Mouse (Mus musculus) kidney, adult 18-20 months (tissue): Measurements from ENCODE around the gene Zp1.
A peak's percentile ranks its signal among the peaks of the same experiment; 100 is the strongest.

Experiments used
- DNase-seq: peaks from one replicate; pipeline ENCODE4 v3.0.0; 2021

Gene Zp1

GRCm38 (mm10) chr19:10871328-10871961 is 49.0 kb downstream of the Zp1 start:
- no peak for DNase-seq

- no peak for DNase-seq
These were observed 49.8 kb downstream of the Zp1 start for GRCm38 (mm10) chr19:10870676-10871075.

GRCm38 (mm10) chr19:10869886-10870527 is 50.4 kb downstream of the Zp1 start, which contains the start of gene Tmem132a:
Tmem132a (minus strand) TSS chr19:10869940.
- no peak for DNase-seq

- DNase-seq = peak; percentile 79
These were observed 51.1 kb downstream of the Zp1 start for GRCm38 (mm10) chr19:10869241-10869885.

- DNase-seq = no peak
These were observed 51.8 kb downstream of the Zp1 start for GRCm38 (mm10) chr19:10868623-10869141.

GRCm38 (mm10) chr19:10867946-10868622 is 52.3 kb downstream of the Zp1 start:
- no peak for DNase-seq

- no peak for DNase-seq
These were observed 54.1 kb downstream of the Zp1 start for GRCm38 (mm10) chr19:10866351-10866750.
